Mouse (Mus musculus): ENCODE data around the gene Ngp. TPM values are rescaled to one million over a fixed set of nuclear protein-coding genes. Genes with fewer than 3 reads are reported as not detected.

Gene Ngp
- total RNA-seq, 2 experiments from 2014 or later = 0.63 TPM; not detected in 1

Other genes with a start within 250 kb of the Ngp start
- 100 to 1,000 TPM; 423 to 475 TPM for gene Cspg5, start 176.0 kb upstream of the Ngp start, total RNA-seq (2021)
- 10 to 100 TPM; 12.1 to 14.3 TPM for gene Elp6, start 114.6 kb upstream of the Ngp start, total RNA-seq (2021)
- gene Scap, start 86.5 kb upstream of the Ngp start, total RNA-seq (2021) = 100 to 1,000 TPM in 1 of 2 experiments, 10 to 100 TPM in 1; 92.2 to 114 TPM
- gene Ptpn23, start 11.5 kb upstream of the Ngp start, total RNA-seq (2021) = 10 to 100 TPM; 54.2 to 59.7 TPM
- 10 to 100 TPM; 31.4 to 33.8 TPM for gene Klhl18, start 56.9 kb downstream of the Ngp start, total RNA-seq (2021)
- 1 to 10 TPM; 4.6 to 6.4 TPM for gene Kif9, start 57.2 kb downstream of the Ngp start, total RNA-seq (2021)
- 10 to 100 TPM; 69.3 to 71.6 TPM for gene Setd2, start 112.8 kb downstream of the Ngp start, total RNA-seq (2021)
- gene Nradd, start 204.7 kb downstream of the Ngp start, total RNA-seq (2021) = 1 to 10 TPM in 1 of 2 experiments, under 1 TPM in 1; 0.70 to 1.3 TPM
- gene Nbeal2, start 234.4 kb downstream of the Ngp start, total RNA-seq (2021) = 1 to 10 TPM; 5.9 to 8.9 TPM
- gene Ccdc12, start 236.8 kb downstream of the Ngp start, total RNA-seq (2021) = 10 to 100 TPM; 44.8 to 58.6 TPM

Data from left cerebral cortex, postnatal 14 days (tissue).